Mouse (Mus musculus) heart, adult 2 months (tissue): Measurements from ENCODE around the gene Csta1.

Experiments used
- CTCF ChIP-seq: fragments of 200-600 bp; IDR thresholded peaks from 2 replicates; pipeline ENCODE4 v1.8.1; 2022; ENCODE audit warnings: antibody characterized with exemption, mild to moderate bottlenecking, moderate library complexity
- POLR2A ChIP-seq: fragments of 200-500 bp; IDR thresholded peaks from 2 replicates; pipeline ENCODE4 v1.6.1; 2011; ENCODE audit warnings: mild to moderate bottlenecking, low read depth, low read length, control low read depth; ENCODE audit not compliant: insufficient read depth

DNA sequence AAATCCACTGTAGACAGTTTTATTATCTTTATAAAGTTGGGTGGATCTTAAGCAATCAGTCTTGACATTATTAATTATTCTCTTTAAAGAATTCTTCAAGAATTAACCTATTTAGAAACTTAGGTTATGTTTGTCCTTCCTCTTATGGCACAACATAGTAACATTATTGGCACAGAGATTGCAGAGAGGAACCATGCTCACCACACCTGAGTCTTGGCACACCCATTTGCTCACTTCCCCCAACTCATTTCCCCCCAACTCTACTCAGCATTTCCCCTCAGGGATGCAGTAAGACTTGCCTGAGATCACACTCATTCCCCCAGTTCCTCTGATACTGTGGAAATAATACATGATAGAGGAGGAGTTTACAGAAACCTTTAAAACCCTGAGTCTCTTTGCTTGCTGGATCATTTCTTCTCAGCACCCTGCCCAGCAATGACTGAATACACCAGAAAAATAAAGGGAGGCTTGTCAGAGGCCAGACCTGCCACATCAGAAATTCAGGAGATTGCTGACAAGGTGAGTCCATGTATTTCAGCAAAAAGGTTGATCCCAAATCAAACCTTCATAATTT, 25.4 kb upstream of the Csta1 start, which contains the start of gene Stfa2l1:
- TF ChIP-seq POLR2A (no peak), CTCF (no peak)
